Mouse (Mus musculus): ENCODE data around the gene Nenf.

DNA sequence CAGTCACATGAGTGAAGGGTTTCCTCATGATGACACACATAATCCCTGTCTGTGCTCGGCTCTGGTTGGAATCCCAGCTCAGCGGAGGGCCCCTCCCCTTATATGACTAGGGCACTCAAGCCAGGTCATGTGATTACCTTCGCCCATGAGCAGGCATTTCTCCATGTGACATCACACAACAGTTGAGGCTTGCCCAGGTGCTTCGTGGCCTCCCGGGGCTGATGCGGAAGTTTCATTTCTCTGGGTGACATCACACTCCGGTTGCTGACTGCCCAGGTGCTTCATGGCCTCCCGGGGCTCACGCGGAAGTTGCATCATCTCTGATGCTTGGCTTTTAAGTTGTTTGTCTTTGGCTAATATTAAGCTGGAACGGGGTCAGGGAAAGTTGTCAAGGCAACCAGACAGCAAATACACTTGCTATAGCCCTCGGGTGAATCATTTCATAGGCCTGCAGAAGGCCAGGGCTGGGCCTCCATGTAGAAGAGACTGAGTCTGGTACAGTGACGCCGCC lies 40.4 kb downstream of the Nenf start:
- TF ChIP-seq POLR2A (IDR thresholded peaks at IDR 0.05; ENCODE audit: extremely low read depth, insufficient read depth, low read length): no peak
- no peak for TF ChIP-seq CTCF (IDR thresholded peaks at IDR 0.05; ENCODE audit: low read depth, low read length)
